Mouse (Mus musculus) intestine, embryonic 14.5 days (tissue): ENCODE data around the gene Fat4. TPM values are rescaled to one million over a fixed set of nuclear protein-coding genes. Genes with fewer than 3 reads are reported as not detected.

Source experiments
- ATAC-seq: fragments of 200-750 bp; cut with Nextera tagmentation; replicated peaks from 2 replicates; pipeline ENCODE4 v1.8.0; 2017; ENCODE audit warnings: low read depth, moderate number of reproducible peaks, moderate TSS enrichment, moderate library complexity; ENCODE audit not compliant: low FRiP score, low TSS enrichment
- DNase-seq: peaks from one replicate; pipeline ENCODE4 v3.0.0-alpha.2; 2018; ENCODE audit warnings: low spot score
- H3K27ac ChIP-seq: fragments of 300-500 bp; sonication (generic); 2 replicates; pipeline ENCODE4 v1.5.1; 2014; ENCODE audit warnings: low read depth, mild to moderate bottlenecking, control low read depth
- H3K27me3 ChIP-seq: fragments of 300-500 bp; sonication (generic); replicated peaks from 2 replicates; pipeline ENCODE4 v1.6.1; 2014; ENCODE audit warnings: low read length, control low read depth; ENCODE audit not compliant: control insufficient read depth, insufficient read depth
- H3K36me3 ChIP-seq: fragments of 300-500 bp; sonication (generic); 2 replicates; pipeline ENCODE4 v1.6.1; 2014; ENCODE audit warnings: low read length, control low read depth; ENCODE audit not compliant: control insufficient read depth, insufficient read depth
- H3K4me1 ChIP-seq: fragments of 300-500 bp; sonication (generic); replicated peaks from 2 replicates; pipeline ENCODE4 v1.6.1; 2014; ENCODE audit warnings: low read length, control low read depth, mixed read lengths; ENCODE audit not compliant: control insufficient read depth, insufficient read depth
- H3K4me2 ChIP-seq: fragments of 300-500 bp; sonication (generic); 2 replicates; pipeline ENCODE4 v1.6.1; 2014; ENCODE audit warnings: low read length
- H3K4me3 ChIP-seq: fragments of 300-500 bp; sonication (generic); 2 replicates; pipeline ENCODE4 v1.5.1; 2014; ENCODE audit warnings: low read depth, low read length, control low read depth, mixed read lengths
- H3K9ac ChIP-seq: fragments of 300-500 bp; sonication (generic); 2 replicates; pipeline ENCODE4 v1.6.1; 2014; ENCODE audit warnings: mild to moderate bottlenecking, low read length
- H3K9me3 ChIP-seq: fragments of 300-500 bp; sonication (generic); 2 replicates; pipeline ENCODE4 v1.6.1; 2016; ENCODE audit warnings: low read length, control low read depth; ENCODE audit not compliant: control insufficient read depth
- whole genome bisulfite sequencing: fragments of 180-500 bp; shearing (Covaris S2); extraction: QIAGEN DNeasy Blood & Tissue Kit; methylation state at CpG from one replicate; pipeline ENCODE4 v1.1.7; 2014; 5-methylcytosine and 5-hydroxymethylcytosine counted together
- polyA plus RNA-seq: library from polyadenylated mRNA; unstranded; fragments of >200 nt; fragmentation: Nextera tagmentation; extraction: Ambion mirVana; gene quantifications from 2 replicates; pipeline ENCODE4 v1.2.1, GENCODE M21; 2014

Fat4 gene
- polyA plus RNA-seq, 1 experiment from 2014 or later: 11.1 TPM

GRCm38 (mm10) chr3:39017633-39018032 is 130.9 kb downstream of the Fat4 start:
- WGBS: 64% methylated on average over 1 of the region's 1 CpGs
- no peaks in the 10 kb centered on the region for H3K4me1 ChIP-seq
- H3K4me2 ChIP-seq: no peak overlapping the region
- no peak overlapping the region for H3K4me3 ChIP-seq
- H3K36me3 ChIP-seq: no peaks in the 10 kb centered on the region
- H3K27ac ChIP-seq: no peak overlapping the region
- no peaks in the 10 kb centered on the region for H3K9me3 ChIP-seq
- no peak for DNase-seq
- ATAC-seq: no peak
- no peaks in the 10 kb centered on the region for H3K27me3 ChIP-seq
- no peak overlapping the region for H3K9ac ChIP-seq

GRCm38 (mm10) chr3:39036113-39036512 is 149.4 kb downstream of the Fat4 start:
- Histone ChIP-seq H3K4me3 (no peak overlapping the region), H3K36me3 (no peaks in the 10 kb centered on the region), H3K27ac (no peak overlapping the region), H3K9ac (no peak overlapping the region), H3K27me3 (no peaks in the 10 kb centered on the region), H3K4me2 (no peak overlapping the region), H3K9me3 (no peaks in the 10 kb centered on the region), H3K4me1 (no peaks in the 10 kb centered on the region)
- ATAC-seq (no peak), DNase-seq (no peak)
- WGBS: 51% methylated on average over 2 of the region's 2 CpGs

DNA sequence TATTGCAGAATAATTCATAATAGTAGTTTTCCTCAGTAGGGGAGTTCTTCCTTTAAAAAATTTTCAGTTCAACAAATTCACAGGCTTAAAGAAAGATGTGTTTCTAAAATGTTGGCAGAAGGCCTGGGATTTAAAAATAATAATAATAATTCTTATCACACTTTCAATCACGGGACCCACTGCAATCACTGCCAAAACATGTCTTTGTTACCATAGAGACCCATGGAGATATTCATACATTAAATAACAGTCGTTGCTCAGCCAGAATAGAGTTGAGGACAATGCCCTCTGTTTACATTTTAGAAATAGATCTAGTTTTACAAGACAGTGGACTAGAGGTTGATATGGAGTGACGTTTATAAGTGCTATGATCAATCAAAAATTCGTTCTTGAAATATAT is 159.7 kb downstream of the Fat4 start:
- DNase-seq (no peak), ATAC-seq (no peak)
- H3K27ac ChIP-seq: no peak overlapping the region
- H3K4me2 ChIP-seq: no peak overlapping the region
- no peak overlapping the region for H3K4me3 ChIP-seq
- H3K9me3 ChIP-seq: no peaks in the 10 kb centered on the region
- H3K27me3 ChIP-seq: no peaks in the 10 kb centered on the region
- H3K4me1 ChIP-seq: no peaks in the 10 kb centered on the region
- H3K9ac ChIP-seq: no peak overlapping the region
- H3K36me3 ChIP-seq: no peaks in the 10 kb centered on the region
- 52% methylated on average over 4 of the region's 4 CpGs for WGBS

DNA sequence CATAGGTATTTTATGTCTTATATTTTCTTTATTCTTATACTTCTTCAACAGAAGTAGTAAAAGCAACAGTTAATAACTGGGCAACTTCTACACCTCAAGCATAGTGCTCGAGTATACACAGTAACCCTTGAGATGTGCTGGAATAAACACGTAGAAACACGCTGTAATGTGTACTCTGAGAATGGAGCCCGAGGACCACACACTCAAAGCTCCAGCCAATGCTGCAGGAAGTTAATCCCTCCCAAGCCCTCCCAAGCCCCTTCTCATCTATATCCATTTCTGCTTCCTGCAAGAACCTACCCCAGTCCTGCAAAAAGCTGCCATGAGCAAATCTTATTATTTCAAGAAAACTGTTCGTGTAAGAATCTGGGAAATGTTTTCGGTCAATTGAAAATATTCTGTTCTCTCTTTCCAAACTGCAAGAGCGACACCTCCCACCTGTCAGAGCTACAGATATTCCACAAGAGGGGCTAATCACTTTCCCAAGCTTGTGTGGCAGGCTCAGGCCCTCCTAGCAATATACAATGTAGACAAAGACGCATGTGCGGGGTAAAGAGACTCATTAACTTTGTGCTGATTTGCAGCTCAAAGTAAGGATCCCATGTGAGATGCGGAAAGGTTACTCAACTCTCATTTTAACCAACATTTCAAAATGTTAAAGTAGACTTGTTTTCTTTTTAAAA is 161.0 kb downstream of the Fat4 start:
- H3K4me3 ChIP-seq: no peak overlapping the region
- no peak overlapping the region for H3K9ac ChIP-seq
- H3K36me3 ChIP-seq: no peaks in the 10 kb centered on the region
- H3K4me1 ChIP-seq: no peaks in the 10 kb centered on the region
- DNase-seq: no peak
- H3K4me2 ChIP-seq: no peak overlapping the region
- 62% methylated on average over 10 of the region's 10 CpGs for WGBS
- H3K9me3 ChIP-seq: no peaks in the 10 kb centered on the region
- no peak overlapping the region for H3K27ac ChIP-seq
- ATAC-seq: no peak
- no peaks in the 10 kb centered on the region for H3K27me3 ChIP-seq

GRCm38 (mm10) chr3:39048304-39048667 is 161.5 kb downstream of the Fat4 start:
- Histone ChIP-seq H3K4me3 (no peak overlapping the region), H3K27ac (no peak overlapping the region), H3K9ac (no peak overlapping the region), H3K4me1 (no peaks in the 10 kb centered on the region; the same call in 1 of the 2 replicates), H3K36me3 (no peaks in the 10 kb centered on the region), H3K4me2 (no peak overlapping the region), H3K27me3 (no peaks in the 10 kb centered on the region), H3K9me3 (no peaks in the 10 kb centered on the region)
- DNase-seq (no peak), ATAC-seq (no peak)
- WGBS: 84% methylated on average over 5 of the region's 5 CpGs

GRCm38 (mm10) chr3:39050130-39050529 is 163.4 kb downstream of the Fat4 start:
- Histone ChIP-seq H3K36me3 (no peaks in the 10 kb centered on the region), H3K27me3 (no peaks in the 10 kb centered on the region), H3K9me3 (no peaks in the 10 kb centered on the region), H3K27ac (no peak overlapping the region), H3K4me3 (no peak overlapping the region), H3K9ac (no peak overlapping the region), H3K4me1 (no peaks in the 10 kb centered on the region; the same call in 1 of the 2 replicates), H3K4me2 (no peak overlapping the region)
- ATAC-seq (no peak), DNase-seq (no peak)
- 86% methylated on average over 1 of the region's 1 CpGs for WGBS

DNA sequence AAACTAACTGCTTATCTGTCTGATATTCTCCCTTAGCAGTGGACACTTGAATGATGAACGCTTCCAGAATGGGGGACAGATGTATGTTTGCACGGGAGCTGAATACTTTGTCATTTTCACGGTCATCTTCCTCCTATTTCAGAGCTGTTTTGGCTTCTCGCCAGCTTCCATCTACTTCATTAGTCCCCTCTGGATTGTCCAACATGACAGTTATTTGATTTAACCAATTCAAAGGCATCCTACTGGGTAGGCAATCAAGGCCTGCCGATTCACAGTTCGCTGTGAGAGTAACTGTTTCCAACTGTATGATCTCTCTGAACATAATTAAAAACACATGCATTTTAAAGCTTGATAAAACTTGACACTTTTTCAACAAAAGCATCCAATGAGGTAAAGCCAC is 166.3 kb downstream of the Fat4 start:
- Histone ChIP-seq H3K9me3 (no peaks in the 10 kb centered on the region), H3K27ac (no peak overlapping the region), H3K4me1 (no peaks in the 10 kb centered on the region; the same call in 1 of the 2 replicates), H3K36me3 (no peaks in the 10 kb centered on the region), H3K9ac (no peak overlapping the region), H3K4me3 (no peak overlapping the region), H3K27me3 (no peaks in the 10 kb centered on the region), H3K4me2 (no peak overlapping the region)
- WGBS: 41% methylated on average over 6 of the region's 6 CpGs
- no peak for DNase-seq
- ATAC-seq: no peak
